Mouse (Mus musculus) hindbrain, postnatal 0 days (tissue): Measurements from ENCODE around the gene Tbc1d10c. TPM values are rescaled to one million over a fixed set of nuclear protein-coding genes. Genes with fewer than 3 reads are reported as not detected.

ENCODE experiments used
- ATAC-seq: fragments of 200-750 bp; cut with Nextera tagmentation; 2 replicates; pipeline ENCODE4 v1.8.0; 2017; ENCODE audit warnings: mild to moderate bottlenecking, moderate TSS enrichment, moderate library complexity
- DNase-seq: peaks from one replicate; pipeline ENCODE4 v3.0.0-alpha.2; 2015; ENCODE audit warnings: low spot score
- H3K27ac ChIP-seq: fragments of 300-500 bp; sonication (generic); 2 replicates; pipeline ENCODE4 v1.5.1; 2014; ENCODE audit warnings: mild to moderate bottlenecking
- H3K27me3 ChIP-seq: fragments of 300-500 bp; sonication (generic); 2 replicates; pipeline ENCODE4 v1.6.1; 2014; ENCODE audit warnings: low read length, mixed read lengths; ENCODE audit not compliant: insufficient read depth
- H3K36me3 ChIP-seq: fragments of 300-500 bp; sonication (generic); 2 replicates; pipeline ENCODE4 v1.6.1; 2014; ENCODE audit warnings: low read length, mixed read lengths; ENCODE audit not compliant: insufficient read depth
- H3K4me1 ChIP-seq: fragments of 300-500 bp; sonication (generic); 2 replicates; pipeline ENCODE4 v1.6.1; 2014; ENCODE audit warnings: antibody characterized with exemption, low read length, mixed read lengths; ENCODE audit not compliant: insufficient read depth
- H3K4me2 ChIP-seq: fragments of 300-500 bp; sonication (generic); 2 replicates; pipeline ENCODE4 v1.6.1; 2014; ENCODE audit warnings: low read depth, mild to moderate bottlenecking, low read length, moderate library complexity, mixed read lengths
- H3K4me3 ChIP-seq: fragments of 300-500 bp; sonication (generic); 2 replicates; pipeline ENCODE4 v1.5.1; 2014; ENCODE audit warnings: low read length
- H3K9ac ChIP-seq: fragments of 300-500 bp; sonication (generic); replicated peaks from 2 replicates; pipeline ENCODE4 v1.6.1; 2014; ENCODE audit warnings: mild to moderate bottlenecking, low read length, moderate library complexity, mixed read lengths
- H3K9me3 ChIP-seq: fragments of 300-500 bp; sonication (generic); 2 replicates; pipeline ENCODE4 v1.6.1; 2016; ENCODE audit warnings: low read length, mixed read lengths
- CTCF ChIP-seq: IDR thresholded peaks from 2 replicates; pipeline ENCODE4 v1.5.1; 2016; ENCODE audit warnings: antibody characterized with exemption, control low read depth, low read depth
- WGBS: fragments of 180-500 bp; shearing (Covaris S2); extraction: QIAGEN DNeasy Blood & Tissue Kit; methylation state at CpG from one replicate; pipeline ENCODE4 v1.1.7; 2014; 5-methylcytosine and 5-hydroxymethylcytosine counted together
- polyA plus RNA-seq: library from polyadenylated mRNA; unstranded; fragments of >200 nt; fragmentation: Nextera tagmentation; extraction: Ambion mirVana; gene quantifications from 2 replicates; pipeline ENCODE4 v1.2.1, GENCODE M21; 2015
- total RNA-seq: library from RNA; depleted of rRNA; stranded (reverse); fragments of >200 nt; gene quantifications from 2 replicates; pipeline ENCODE4 v1.2.3, GENCODE M21; 2014

Tbc1d10c gene
- total and polyA plus RNA-seq, 2 experiments from 2014 or later: 0.95 to 3.8 TPM

GRCm38 (mm10) chr19:4217140-4217539, 26.1 kb upstream of the Tbc1d10c start:
- no peak overlapping the region for H3K4me2 ChIP-seq
- peaks cover 9% of the 10 kb centered on the region for H3K27me3 ChIP-seq
- no peak overlapping the region for H3K9ac ChIP-seq
- no peak for TF ChIP-seq CTCF
- H3K27ac ChIP-seq: no peak overlapping the region
- 25% methylated on average over 5 of the region's 5 CpGs for whole genome bisulfite sequencing
- no peaks in the 10 kb centered on the region for H3K36me3 ChIP-seq
- DNase-seq (no peak), ATAC-seq (no peak)
- H3K4me1 ChIP-seq: peaks cover 32% of the 10 kb centered on the region; the same call in 1 of the 2 replicates
- H3K9me3 ChIP-seq: no peaks in the 10 kb centered on the region
- H3K4me3 ChIP-seq: no peak overlapping the region

GRCm38 (mm10) chr19:4216041-4216685, 25.1 kb upstream of the Tbc1d10c start:
- no peaks in the 10 kb centered on the region for H3K9me3 ChIP-seq
- H3K4me3 ChIP-seq: no peak overlapping the region
- ATAC-seq (no peak), DNase-seq (peak; percentile 72)
- 21% methylated on average over 14 of the region's 14 CpGs for WGBS
- H3K9ac ChIP-seq: no peak overlapping the region
- no peak overlapping the region for H3K4me2 ChIP-seq
- no peaks in the 10 kb centered on the region for H3K36me3 ChIP-seq
- no peak overlapping the region for H3K27ac ChIP-seq
- TF ChIP-seq CTCF: peak; percentile 74
- peaks cover 12% of the 10 kb centered on the region for H3K27me3 ChIP-seq
- H3K4me1 ChIP-seq: peaks cover 30% of the 10 kb centered on the region; the same call in 1 of the 2 replicates

- WGBS: 6% methylated on average over 19 of the region's 21 CpGs
- peaks cover 12% of the 10 kb centered on the region for H3K27me3 ChIP-seq
- H3K27ac ChIP-seq: no peak overlapping the region; the same call in 1 of the 2 replicates
- H3K4me3 ChIP-seq: peak overlapping the region; percentile 52
- no peaks in the 10 kb centered on the region for H3K36me3 ChIP-seq
- no peaks in the 10 kb centered on the region for H3K9me3 ChIP-seq
- peaks cover 22% of the 10 kb centered on the region; the same call in 1 of the 2 replicates for H3K4me1 ChIP-seq
- peak overlapping the region; percentile 87 for H3K4me2 ChIP-seq
- peak overlapping the region; percentile 61; the same call in 1 of the 2 replicates for H3K9ac ChIP-seq
- ATAC-seq: no peak
- no peak for DNase-seq
- no peak for TF ChIP-seq CTCF
Observed at GRCm38 (mm10) chr19:4215451-4215840, 24.4 kb upstream of the Tbc1d10c start.

DNA sequence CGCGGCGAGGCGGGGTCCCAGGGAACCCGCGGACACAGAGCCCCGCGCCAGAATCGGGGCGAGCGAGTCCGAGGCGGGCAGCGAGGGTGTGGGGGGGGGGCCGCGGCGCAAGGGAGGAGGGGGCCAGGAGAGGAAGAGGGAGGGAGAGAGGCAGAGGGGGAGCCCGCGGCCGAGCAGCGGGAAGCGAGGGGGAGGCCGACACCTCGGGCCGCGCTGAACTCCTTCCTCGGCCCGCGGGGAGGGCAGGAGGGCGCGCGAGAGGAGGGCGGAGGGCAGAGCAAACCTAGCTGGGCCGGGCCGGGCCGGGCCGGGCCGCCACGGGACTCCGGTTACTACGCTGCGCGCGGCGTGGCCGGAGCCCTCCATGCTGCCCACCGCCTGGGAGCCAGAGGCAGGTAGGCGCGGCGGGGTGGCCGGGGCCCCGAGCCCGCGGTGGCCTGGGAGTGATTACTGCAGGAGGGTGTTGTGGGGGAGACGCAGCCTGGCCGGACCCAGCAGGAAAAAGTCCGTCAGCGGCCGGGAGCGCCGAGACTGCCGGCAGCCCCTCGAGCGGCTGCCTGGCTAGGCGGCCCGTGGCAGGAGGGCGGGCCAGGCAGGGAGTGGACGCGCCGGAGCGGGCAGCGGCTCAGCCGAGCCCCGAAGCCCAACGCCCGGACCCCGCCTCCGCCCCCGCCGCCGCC, 23.8 kb upstream of the Tbc1d10c start:
- Histone ChIP-seq H3K4me3 (peak overlapping the region; percentile 52), H3K27ac (no peak overlapping the region; the same call in 1 of the 2 replicates), H3K9me3 (no peaks in the 10 kb centered on the region), H3K4me1 (peaks cover 17% of the 10 kb centered on the region; the same call in 1 of the 2 replicates), H3K4me2 (peak overlapping the region; percentile 87), H3K27me3 (peaks cover 12% of the 10 kb centered on the region), H3K36me3 (no peaks in the 10 kb centered on the region), H3K9ac (peak overlapping the region; percentile 61)
- TF ChIP-seq CTCF: no peak
- ATAC-seq: peak; percentile 28
- DNase-seq: no peak
- under 1% methylated on average over 61 of the region's 81 CpGs for WGBS

GRCm38 (mm10) chr19:4214071-4214770, 23.1 kb upstream of the Tbc1d10c start, which contains the start of the genes Clcf1 and AC109138.7:
TSS of gene Clcf1 (plus strand) at chr19:4214238.
TSS of gene AC109138.7 (plus strand) at chr19:4214357.
- Histone ChIP-seq H3K9me3 (no peaks in the 10 kb centered on the region), H3K4me3 (peak within 1 kb of the TSS; percentile 52), H3K9ac (peak within 1 kb of the TSS; percentile 61), H3K27ac (no peak within 1 kb of the TSS; the same call in 1 of the 2 replicates), H3K4me1 (peaks cover 16% of the 10 kb centered on the region; the same call in 1 of the 2 replicates), H3K27me3 (peaks cover 12% of the 10 kb centered on the region), H3K4me2 (peak within 1 kb of the TSS; percentile 87), H3K36me3 (no peaks in the 10 kb centered on the region)
- DNase-seq (no peak), ATAC-seq (peak; percentile 52)
- no peak for TF ChIP-seq CTCF
- WGBS: under 1% methylated on average over 46 of the region's 49 CpGs

DNA sequence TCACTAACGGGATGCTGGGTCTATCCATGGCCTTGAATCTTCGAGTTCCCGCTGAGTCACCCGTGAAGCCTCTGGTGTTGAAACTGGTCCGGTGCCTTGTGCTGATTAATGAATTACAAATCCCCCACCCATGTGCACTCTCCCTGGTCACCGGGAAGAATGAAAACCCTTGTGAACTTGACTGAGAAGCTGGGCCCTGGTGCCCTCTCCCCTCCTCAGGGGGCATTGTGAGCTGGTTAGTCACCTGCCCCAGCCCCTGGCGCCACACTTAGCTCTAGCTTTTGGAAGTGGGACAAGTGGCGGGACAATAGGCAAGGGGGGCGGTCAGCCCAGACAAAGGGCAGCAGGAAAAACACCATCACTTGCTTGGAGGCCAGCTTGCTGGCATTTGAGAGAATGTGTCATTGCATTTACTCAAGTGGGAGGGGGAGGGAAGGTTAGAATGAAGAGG, 22.5 kb upstream of the Tbc1d10c start:
- no peak overlapping the region for H3K27ac ChIP-seq
- 8% methylated on average over 9 of the region's 9 CpGs for WGBS
- TF ChIP-seq CTCF: no peak
- H3K4me1 ChIP-seq: peaks cover 16% of the 10 kb centered on the region; the same call in 1 of the 2 replicates
- peak overlapping the region; percentile 87; the same call in 1 of the 2 replicates for H3K4me2 ChIP-seq
- DNase-seq: no peak
- ATAC-seq: 0 out of 2 replicates have a peak, but pooled peaks have one; percentile 22
- H3K27me3 ChIP-seq: peaks cover 12% of the 10 kb centered on the region
- no peaks in the 10 kb centered on the region for H3K36me3 ChIP-seq
- H3K9ac ChIP-seq: no peak overlapping the region
- no peaks in the 10 kb centered on the region for H3K9me3 ChIP-seq
- peak overlapping the region; percentile 52; the same call in 1 of the 2 replicates for H3K4me3 ChIP-seq
